Mouse (Mus musculus) megakaryocyte, embryonic 14.5 days (primary cell): ENCODE measurements around the gene Mllt6.

Experiments used
- FLI1 ChIP-seq: IDR thresholded peaks from 2 replicates; pipeline ENCODE4 v1.6.1; 2012; ENCODE audit warnings: low read length, inconsistent platforms, mixed read lengths
- GATA1 ChIP-seq: IDR thresholded peaks from 3 replicates; pipeline ENCODE4 v1.6.1; 2012; ENCODE audit warnings: mixed read lengths, low read length, inconsistent platforms, borderline replicate concordance

- TF ChIP-seq FLI1 = no peak
- no peak for TF ChIP-seq GATA1
Measured at GRCm38 (mm10) chr11:97626850-97627249, 36.4 kb upstream of the Mllt6 start.
